Mouse (Mus musculus): Measurements from ENCODE around the gene Pik3cb.

- TF ChIP-seq TAL1 (conservative IDR thresholded peaks at IDR 0.05; ENCODE audit: low read depth, low read length) = no peak
- no peak for TF ChIP-seq CTCF (IDR thresholded peaks at IDR 0.05; ENCODE audit: low read depth, low read length)
Measured at GRCm38 (mm10) chr9:99065311-99065710, 75.1 kb downstream of the Pik3cb start.
